Mouse (Mus musculus) 3T3-L1 (cell line): ENCODE measurements around the gene Gm49378.

Experiments
- DNase-seq: peaks from one replicate; pipeline ENCODE4 v3.0.0-alpha.2; 2015; ENCODE audit warnings: low read depth, low spot score

Gm49378 gene

DNA sequence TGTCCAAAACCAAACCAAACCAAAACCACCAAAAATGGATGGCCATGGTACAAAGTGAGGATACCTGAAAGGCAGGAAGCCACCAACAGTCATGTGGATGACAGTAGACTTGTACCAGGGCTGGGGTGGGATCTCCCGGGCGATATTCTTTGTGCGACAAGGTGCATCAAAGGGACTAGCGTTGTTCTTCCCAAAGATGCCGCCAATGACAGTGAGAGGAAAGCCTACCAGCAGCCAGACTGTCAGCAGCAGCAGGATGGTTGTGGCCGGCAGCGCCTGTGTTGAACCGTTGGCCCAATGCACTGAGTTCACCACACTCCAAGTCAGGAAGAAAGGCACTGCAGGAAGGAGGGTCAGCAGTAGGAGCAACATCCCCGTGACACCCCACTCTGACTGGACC is at the start of gene Gm49378:
Gm49378 (minus strand) TSS at position 101 of the 400 bp plus-strand sequence.
- DNase-seq, result no peak

GRCm38 (mm10) chr14:55682118-55682493 is 44.4 kb upstream of the Gm49378 start:
- no peak for DNase-seq

DNA sequence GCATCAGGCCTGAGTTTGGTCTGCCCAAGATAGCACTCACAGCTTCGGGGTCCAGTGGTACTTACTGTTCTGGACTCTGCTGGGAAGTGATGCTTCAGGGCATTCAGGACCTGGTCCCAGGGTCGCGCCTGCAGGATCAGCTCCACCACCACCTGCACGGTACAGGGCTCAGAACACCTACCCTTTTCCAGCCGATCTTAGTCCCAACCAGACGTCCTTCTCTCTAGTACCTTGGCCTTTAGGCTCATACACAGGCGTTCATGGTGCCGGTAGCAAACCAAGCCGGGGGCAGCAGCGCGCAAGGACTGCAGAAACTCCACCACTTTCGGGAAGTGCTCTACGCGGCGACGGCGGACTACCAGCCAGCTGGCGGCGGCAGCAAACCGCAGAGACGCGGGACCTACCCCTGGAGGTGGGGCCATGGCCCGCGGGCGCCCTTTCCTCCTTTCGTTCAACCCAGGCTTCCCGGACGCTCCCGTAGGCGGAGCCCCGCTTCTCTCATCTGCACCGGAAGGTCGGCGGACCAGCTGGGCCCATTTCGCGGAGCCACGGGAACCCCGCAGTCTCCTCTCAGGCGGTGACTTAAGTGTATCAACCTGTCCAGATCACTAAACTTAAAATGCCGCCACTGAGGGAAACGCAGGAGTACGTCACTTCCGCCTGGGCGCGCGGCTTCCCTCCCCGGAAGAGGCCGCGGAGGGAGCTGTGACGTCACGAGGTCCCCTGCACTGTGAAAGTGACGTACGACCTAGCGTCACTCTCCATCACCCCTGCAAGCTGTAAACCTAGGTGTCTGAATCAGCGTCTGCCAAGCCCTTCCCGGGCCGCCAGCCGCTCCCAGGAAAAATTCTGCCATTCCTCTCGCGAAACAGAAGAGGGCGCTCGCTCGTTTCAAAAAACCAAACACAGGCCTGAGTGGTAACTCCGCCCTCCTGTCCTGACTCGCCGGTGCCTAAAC is 43.7 kb upstream of the Gm49378 start, which contains the start of gene Tinf2:
Tinf2 (minus strand) TSS at position 661 of the 958 bp plus-strand sequence.
- peak; percentile 92 for DNase-seq

DNA sequence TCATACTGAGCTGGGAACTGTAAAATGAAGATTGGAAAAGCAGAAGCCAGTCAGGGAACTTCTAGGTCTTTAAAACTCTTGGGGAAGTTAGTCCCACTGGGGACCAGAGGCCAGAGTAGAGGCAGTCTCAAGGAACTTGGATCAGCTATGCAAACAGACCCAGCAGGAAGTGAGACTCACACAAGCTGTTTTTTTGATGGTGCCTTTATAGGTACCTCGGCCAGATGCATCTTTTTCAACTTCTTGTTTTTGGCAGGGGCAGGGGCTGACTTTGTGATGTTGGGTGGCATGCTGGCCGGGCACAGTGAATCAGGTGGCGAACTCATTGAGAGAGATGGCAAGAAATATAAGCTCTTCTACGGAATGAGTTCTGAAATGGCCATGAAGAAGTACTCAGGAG is 39.9 kb upstream of the Gm49378 start:
- no peak for DNase-seq

DNA sequence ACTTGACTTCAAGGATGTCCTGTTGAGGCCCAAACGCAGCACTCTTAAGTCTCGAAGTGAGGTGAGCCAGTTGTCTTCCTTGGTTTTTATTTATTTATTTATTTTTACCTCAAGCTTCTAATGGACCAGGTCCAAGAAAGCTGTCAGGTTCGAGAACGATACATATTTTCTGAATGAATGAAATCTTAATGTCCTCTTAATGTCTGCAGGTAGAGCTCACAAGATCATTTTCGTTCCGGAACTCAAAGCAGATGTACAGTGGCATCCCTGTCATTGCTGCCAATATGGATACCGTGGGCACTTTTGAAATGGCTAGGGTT is 35.0 kb upstream of the Gm49378 start:
- no peak for DNase-seq

DNA sequence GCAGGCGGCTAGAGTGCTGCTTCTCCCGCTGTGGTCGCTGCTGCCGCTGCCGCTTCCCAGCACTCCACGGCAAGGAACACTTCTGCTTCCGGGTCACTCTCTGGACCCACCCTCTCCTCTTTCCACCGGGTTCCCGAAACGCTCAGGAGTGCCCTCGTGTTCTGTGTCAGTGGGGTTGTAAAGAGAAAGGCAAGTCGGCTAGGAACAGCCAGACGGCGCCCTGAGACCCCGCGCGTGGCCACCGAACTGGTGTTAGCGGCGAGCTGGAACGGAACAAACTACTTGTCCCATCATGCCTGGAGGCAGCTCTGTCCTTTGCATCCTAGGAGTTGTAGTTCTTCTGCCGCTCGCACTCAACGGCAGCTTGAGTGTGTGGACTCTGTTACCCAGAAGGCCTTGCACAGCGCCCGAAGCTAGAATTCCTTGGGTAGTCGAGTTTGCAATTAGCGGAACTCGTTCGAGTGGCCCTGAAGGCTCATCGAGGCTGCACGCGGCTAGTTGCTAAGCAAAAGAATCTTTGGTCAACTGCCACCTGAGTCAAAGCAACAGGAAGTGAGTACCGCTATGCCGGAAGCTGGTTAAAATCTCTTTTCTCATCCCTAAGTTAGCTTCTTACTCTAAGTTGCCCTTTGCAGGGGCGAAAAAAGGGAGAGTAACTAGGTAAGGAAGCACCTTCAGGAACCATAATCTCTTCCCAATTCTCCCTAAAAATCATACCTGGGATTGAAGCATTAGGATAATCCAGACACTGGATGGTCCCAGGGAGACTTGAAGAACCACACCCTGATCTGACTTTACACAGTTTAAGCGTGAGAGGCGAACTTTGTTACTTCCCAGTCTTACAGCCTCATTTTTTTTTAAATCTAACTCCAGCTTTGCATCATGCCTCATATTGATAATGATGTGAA is 34.4 kb upstream of the Gm49378 start, which contains the start of the genes Gmpr2 and Nedd8:
Gmpr2 (plus strand) TSS at position 109 of the 908 bp plus-strand sequence.
Nedd8 (minus strand) TSS at position 292 of the 908 bp plus-strand sequence.
- peak; percentile 97 for DNase-seq

- DNase-seq, result no peak
These were observed 33.8 kb upstream of the Gm49378 start for GRCm38 (mm10) chr14:55671486-55671832.

DNA sequence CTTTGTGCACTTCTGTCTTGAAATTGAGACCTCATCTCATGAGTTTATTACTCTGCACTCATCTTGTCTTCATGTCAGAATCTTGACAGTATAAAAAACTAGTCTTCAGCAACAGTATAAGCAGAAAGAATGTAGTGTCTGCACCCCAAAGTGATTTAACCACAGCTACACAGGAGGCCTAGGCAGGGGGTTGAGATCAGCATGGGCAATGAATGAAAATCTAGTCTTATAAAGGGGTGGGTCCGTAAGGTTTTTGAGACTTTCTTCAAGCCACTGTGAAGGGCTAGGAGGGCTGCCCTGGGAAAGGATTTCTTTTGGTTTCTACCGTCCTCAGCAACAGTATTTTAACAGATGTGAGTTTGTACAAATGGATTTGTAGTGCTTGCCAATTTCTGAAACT is 22.9 kb upstream of the Gm49378 start:
- no peak for DNase-seq

GRCm38 (mm10) chr14:55659960-55660573 is 22.4 kb upstream of the Gm49378 start, which contains the start of gene Mdp1:
Gene Mdp1, minus strand, starts transcription at chr14:55660508.
- DNase-seq, result peak; percentile 72

DNA sequence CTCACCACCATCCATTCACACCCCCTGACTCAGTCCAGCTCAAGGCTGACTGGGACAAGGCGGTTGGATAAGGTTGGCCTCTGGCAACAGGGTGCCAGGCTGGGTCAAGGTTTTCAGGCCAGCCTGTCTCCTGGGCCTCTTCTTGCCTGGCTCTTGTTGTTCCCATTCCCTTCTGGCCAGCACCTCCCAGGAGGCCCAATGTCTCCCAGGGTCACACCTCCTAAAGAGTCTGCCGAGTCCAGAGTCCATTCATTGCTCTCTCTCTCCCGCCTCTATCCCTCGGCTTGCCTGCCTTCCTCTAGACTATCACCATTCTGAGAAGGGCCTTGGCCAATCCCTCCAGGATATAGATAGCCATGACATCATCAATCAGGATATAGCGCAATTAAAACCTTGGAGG is 20.3 kb upstream of the Gm49378 start:
- DNase-seq, result no peak

- no peak for DNase-seq
These were observed 19.2 kb upstream of the Gm49378 start for GRCm38 (mm10) chr14:55656935-55657334.

GRCm38 (mm10) chr14:55651528-55651927 is 13.8 kb upstream of the Gm49378 start:
- DNase-seq, result no peak

DNA sequence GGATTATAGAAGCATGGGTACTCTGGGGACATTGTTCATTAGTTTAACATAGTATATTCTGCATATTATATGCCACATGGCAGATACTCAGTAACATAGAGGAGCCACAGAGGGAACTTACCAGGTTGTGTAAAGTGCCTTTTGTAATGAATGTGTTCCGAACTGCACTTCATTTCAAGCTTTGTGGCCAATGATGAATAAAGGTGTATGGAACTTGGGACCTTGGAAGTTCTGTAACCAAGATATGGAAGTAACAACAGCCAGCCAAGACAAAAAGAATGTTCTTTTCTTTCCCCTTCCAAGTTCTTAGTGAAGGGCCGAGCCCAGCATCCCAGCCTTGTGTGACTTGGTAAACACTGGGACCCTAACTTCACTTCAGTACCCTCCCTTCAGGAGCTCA is 12.2 kb upstream of the Gm49378 start, which contains the start of gene Tssk4:
Tssk4 (plus strand) TSS at position 301 of the 400 bp plus-strand sequence.
- no peak for DNase-seq

- DNase-seq, result peak; percentile 8
These were observed 6.7 kb upstream of the Gm49378 start for GRCm38 (mm10) chr14:55644261-55644888.

DNA sequence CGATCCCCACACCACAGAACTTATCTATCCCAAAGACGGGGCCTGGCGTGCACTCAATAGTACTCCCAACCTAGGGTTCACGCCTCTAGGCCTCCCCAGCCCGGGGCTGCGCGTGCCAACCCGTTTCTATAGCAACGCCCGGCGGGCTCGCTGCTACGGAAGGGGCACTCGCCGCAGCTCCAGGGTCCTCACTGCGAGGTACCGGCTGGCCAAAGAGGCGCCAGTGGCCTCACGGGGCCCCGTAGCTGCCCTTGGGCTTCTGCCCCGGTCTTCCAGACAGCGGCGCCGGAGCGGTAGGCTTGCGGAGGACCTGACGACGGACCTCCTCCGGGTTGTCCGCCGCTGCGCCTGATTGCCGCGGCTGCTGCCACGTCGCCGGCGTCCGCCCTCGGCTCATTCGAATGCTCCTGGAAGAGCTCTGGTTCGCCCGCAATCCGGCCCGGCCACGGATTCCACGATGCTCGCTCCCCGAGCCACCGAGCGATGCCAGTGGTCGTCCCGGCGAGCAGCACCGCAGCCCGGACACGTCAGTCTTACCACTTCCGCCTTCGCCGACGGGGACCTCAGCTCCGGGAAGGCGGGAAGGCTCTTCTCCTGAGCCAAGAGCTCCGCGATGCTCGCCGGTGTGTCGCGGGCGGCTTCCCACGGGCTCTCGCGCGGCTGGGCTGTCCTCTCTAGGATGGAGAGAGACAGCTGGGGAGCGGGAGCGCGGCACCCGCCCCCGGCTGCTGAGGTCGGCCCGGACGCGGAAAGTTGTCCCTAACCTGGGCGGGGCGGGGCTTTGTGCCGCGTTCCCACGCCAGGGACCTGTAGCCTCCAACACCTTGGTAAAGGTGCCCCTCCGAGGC is 5.6 kb upstream of the Gm49378 start, which contains the start of gene Tm9sf1:
Tm9sf1 (minus strand) TSS at position 747 of the 848 bp plus-strand sequence.
- peak; percentile 67 for DNase-seq

DNA sequence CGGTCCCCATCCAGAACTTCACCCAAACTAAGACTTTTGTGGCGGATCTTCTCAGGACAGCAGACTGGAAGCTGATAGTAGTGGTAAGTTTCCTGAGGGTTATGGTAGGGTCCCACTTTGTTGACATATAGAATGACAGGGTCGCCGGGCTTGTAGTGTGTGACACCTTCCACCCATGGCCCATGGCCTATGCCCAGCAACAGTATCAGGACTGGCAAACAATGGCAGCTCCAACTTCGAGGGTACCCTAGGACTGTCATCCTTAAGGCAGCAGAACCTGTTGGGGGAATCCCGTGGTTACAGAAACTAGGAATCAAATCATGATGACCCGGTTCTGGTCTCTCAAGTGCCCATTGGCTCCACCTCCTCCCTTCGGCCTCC is 5.0 kb upstream of the Gm49378 start:
- DNase-seq, result no peak

DNA sequence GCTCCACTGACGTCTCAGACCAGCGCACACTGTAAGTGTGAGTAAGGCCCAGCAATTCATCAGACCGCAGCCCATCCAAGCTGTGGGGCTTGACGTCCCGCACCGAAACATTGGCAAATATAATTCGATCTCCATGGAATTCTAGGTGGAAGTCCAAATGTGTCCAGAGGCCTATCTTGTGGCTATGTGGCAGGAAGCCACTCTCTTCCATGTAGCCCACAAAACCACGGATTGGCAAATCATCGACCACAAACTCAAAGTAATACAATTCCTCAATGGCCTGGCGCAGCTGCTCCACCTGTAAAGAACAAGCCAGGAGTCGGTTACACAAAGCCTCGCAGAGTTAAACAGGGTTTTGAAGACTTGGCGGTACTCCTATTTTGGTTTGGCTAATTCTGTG is 3.6 kb upstream of the Gm49378 start:
- peak; percentile 6 for DNase-seq

GRCm38 (mm10) chr14:55640816-55641215 is 3.1 kb upstream of the Gm49378 start:
- no peak for DNase-seq

DNA sequence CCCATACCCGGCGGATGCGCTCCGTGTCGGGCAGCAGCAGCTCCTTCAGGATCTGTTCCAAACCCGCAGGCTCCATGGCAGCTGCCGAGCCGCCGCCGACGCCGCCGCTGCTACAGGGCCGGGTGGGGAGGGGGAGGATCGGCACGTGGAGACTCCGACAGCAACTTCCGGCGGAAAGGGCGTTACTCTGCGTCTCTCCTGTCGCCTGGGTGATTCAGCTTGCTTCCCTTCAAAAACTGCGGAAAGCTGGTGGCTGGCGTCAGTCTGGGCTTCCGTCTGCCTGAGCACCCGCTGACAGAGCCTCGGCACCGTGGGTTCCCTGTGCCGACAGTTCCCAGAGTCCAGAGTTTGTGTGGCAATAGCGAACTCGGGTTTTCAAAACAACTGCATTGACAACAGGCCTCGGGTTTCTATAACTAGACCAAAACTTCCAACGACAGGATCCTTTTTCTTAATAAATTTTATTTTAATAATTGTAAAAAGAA is 2.1 kb downstream of the Gm49378 start, which contains the start of gene Ipo4:
Ipo4 (minus strand) TSS at position 435 of the 485 bp plus-strand sequence.
- peak; percentile 93 for DNase-seq
